In genomic region chr2:159053936-159054335, GRCm38 (mm10) we compare ENCODE assay signal across 8 mouse cellular contexts.
DNase-seq lines count a peak whose midpoint lies in the region; ATAC-seq and TF ChIP-seq lines count a peak whose summit lies in the region.

No protein-coding gene starts in this region.

- no peak for TF ChIP-seq POLR2A in MEL (IDR thresholded peaks at IDR 0.05; ENCODE audit: control insufficient read depth in 1 of 2, insufficient read depth in 1 of 2, low read depth in 1 of 2, low read length in 2 of 2, poor library complexity in 1 of 2)

- TF ChIP-seq RAD21 in MEL (IDR thresholded peaks at IDR 0.05; ENCODE audit: low read depth, low read length): peak; percentile 20

- peak; percentile 10 to 44 (median 17); a peak in 3 of 6 replicates for TF ChIP-seq CTCF in MEL (IDR thresholded peaks at IDR 0.05 in 2 of 3, conservative IDR thresholded peaks at IDR 0.05 in 1 of 3; ENCODE audit: control insufficient read depth in 1 of 3, insufficient read depth in 1 of 3, low read depth in 2 of 3, low read length in 3 of 3, poor library complexity in 1 of 3, severe bottlenecking in 1 of 3)

- no peak overlapping the region for H3K27ac ChIP-seq in MEL (ENCODE audit: control insufficient read depth, low read depth, low read length)
- H3K27ac ChIP-seq in forebrain, embryonic 14.5 days (ENCODE audit: low read depth, low read length): no peak overlapping the region
- no peak overlapping the region for H3K27ac ChIP-seq in lung, embryonic 16.5 days (ENCODE audit: low read length)

- H3K36me3 ChIP-seq in MEL (ENCODE audit: control insufficient read depth in 1 of 2, insufficient read depth in 2 of 2, low read length in 2 of 2): no peaks in the 10 kb centered on the region
- no peaks in the 10 kb centered on the region for H3K36me3 ChIP-seq in forebrain, embryonic 14.5 days (ENCODE audit: control insufficient read depth, insufficient read depth, low read length)
- no peaks in the 10 kb centered on the region for H3K36me3 ChIP-seq in lung, embryonic 16.5 days (ENCODE audit: control insufficient read depth, insufficient read depth, low read length)

- WGBS in forebrain, embryonic 14.5 days: 66% methylated on average over 4 of the region's 4 CpGs
- WGBS in lung, embryonic 16.5 days: 52% methylated on average over 4 of the region's 4 CpGs

- no peak for DNase-seq in MEL (ENCODE audit: low read depth, low spot score)
- DNase-seq in c-Kit-positive CD71-positive TER-119-positive erythroid progenitor cells, embryonic 14.5 days (ENCODE audit: low spot score): peak; percentile 4
- peak; percentile 68 for DNase-seq in forebrain, embryonic 14.5 days (ENCODE audit: low spot score)
- DNase-seq in layer of hippocampus, postnatal 14 days (ENCODE audit: low spot score in 2 of 2): peak; percentile 60 to 65
- DNase-seq in right cerebral cortex, adult 18-20 months: peak; percentile 60
- DNase-seq in urinary bladder, postnatal 36 days (ENCODE audit: low spot score in 2 of 2): peak; percentile 56 to 57

- ATAC-seq in forebrain, embryonic 14.5 days: peak; percentile 62
- peak; percentile 55 to 58; a peak in 2 of 4 replicates for ATAC-seq in hematopoietic stem cell, adult 5-6 weeks (replicated peaks in 1 of 2; ENCODE audit: insufficient read depth in 1 of 2, low FRiP score in 2 of 2, low TSS enrichment in 1 of 2, low read depth in 1 of 2, poor library complexity in 2 of 2, severe bottlenecking in 2 of 2)
- peak; percentile 54 for ATAC-seq in lung, embryonic 16.5 days (ENCODE audit: low read depth)

- no peaks in the 10 kb centered on the region for H3K27me3 ChIP-seq in MEL (ENCODE audit: control insufficient read depth in 1 of 2, insufficient read depth in 2 of 2, low read length in 2 of 2)
- H3K27me3 ChIP-seq in forebrain, embryonic 14.5 days (replicated peaks; ENCODE audit: control insufficient read depth, insufficient read depth, low read length): no peaks in the 10 kb centered on the region
- H3K27me3 ChIP-seq in lung, embryonic 16.5 days (ENCODE audit: control insufficient read depth, insufficient read depth, low read depth, low read length): no peaks in the 10 kb centered on the region

- no peaks in the 10 kb centered on the region for H3K4me1 ChIP-seq in MEL (ENCODE audit: control insufficient read depth in 1 of 2, insufficient read depth in 2 of 2, low read length in 2 of 2)
- no peaks in the 10 kb centered on the region for H3K4me1 ChIP-seq in forebrain, embryonic 14.5 days (ENCODE audit: control insufficient read depth, insufficient read depth, low read length)
- H3K4me1 ChIP-seq in lung, embryonic 16.5 days (replicated peaks; ENCODE audit: control insufficient read depth, insufficient read depth, low read length): no peaks in the 10 kb centered on the region; the same call in 1 of the 2 replicates

- no peaks in the 10 kb centered on the region for H3K9me3 ChIP-seq in MEL (replicated peaks; ENCODE audit: insufficient read depth, low read length)
- no peaks in the 10 kb centered on the region for H3K9me3 ChIP-seq in forebrain, embryonic 14.5 days (replicated peaks; ENCODE audit: control insufficient read depth, low read length)
- H3K9me3 ChIP-seq in lung, embryonic 16.5 days (ENCODE audit: control insufficient read depth, low read length): no peaks in the 10 kb centered on the region

- H3K9ac ChIP-seq in MEL (ENCODE audit: control insufficient read depth, low read depth, low read length, poor library complexity, severe bottlenecking): no peak overlapping the region
- H3K9ac ChIP-seq in forebrain, embryonic 14.5 days (ENCODE audit: low read length): no peak overlapping the region
- no peak overlapping the region for H3K9ac ChIP-seq in lung, embryonic 16.5 days (ENCODE audit: low read length)

- no peak overlapping the region for H3K4me3 ChIP-seq in MEL (ENCODE audit: control insufficient read depth in 1 of 2, insufficient read depth in 1 of 2, low read depth in 2 of 2, low read length in 2 of 2)
- no peak overlapping the region for H3K4me3 ChIP-seq in forebrain, embryonic 14.5 days (ENCODE audit: low read depth, low read length)
- H3K4me3 ChIP-seq in lung, embryonic 16.5 days (ENCODE audit: low read length): no peak overlapping the region

- TF ChIP-seq EP300 in MEL (IDR thresholded peaks at IDR 0.05; ENCODE audit: low read depth in 1 of 2, low read length in 2 of 2): no peak

- no peaks in the 10 kb centered on the region for H3K79me2 ChIP-seq in MEL (ENCODE audit: control insufficient read depth, insufficient read depth, low read length, poor library complexity)

- no peak overlapping the region for H3K4me2 ChIP-seq in forebrain, embryonic 14.5 days (ENCODE audit: low read length)
- no peak overlapping the region for H3K4me2 ChIP-seq in lung, embryonic 16.5 days (ENCODE audit: low read depth, low read length)

TF ChIP-seq in MEL, 35 proteins besides CTCF, POLR2A, EP300 and RAD21:
- TF ChIP-seq BHLHE40 (IDR thresholded peaks at IDR 0.05; ENCODE audit: borderline replicate concordance, low read depth, low read length) (no peak), MAX (IDR thresholded peaks at IDR 0.05; ENCODE audit: low read length) (no peak), ZKSCAN1 (IDR thresholded peaks at IDR 0.05; ENCODE audit: low read depth, low read length) (no peak), MAFK (IDR thresholded peaks at IDR 0.05; ENCODE audit: borderline replicate concordance, low read depth, low read length) (no peak)
